Mouse (Mus musculus): ENCODE measurements at regions not wholly inside any gene's neighbourhood (a gene's known extent, or its start where the extent isn't known, plus 50 kb on each side); places are given as distances from the start of the nearest gene placed in this dataset.

DNA sequence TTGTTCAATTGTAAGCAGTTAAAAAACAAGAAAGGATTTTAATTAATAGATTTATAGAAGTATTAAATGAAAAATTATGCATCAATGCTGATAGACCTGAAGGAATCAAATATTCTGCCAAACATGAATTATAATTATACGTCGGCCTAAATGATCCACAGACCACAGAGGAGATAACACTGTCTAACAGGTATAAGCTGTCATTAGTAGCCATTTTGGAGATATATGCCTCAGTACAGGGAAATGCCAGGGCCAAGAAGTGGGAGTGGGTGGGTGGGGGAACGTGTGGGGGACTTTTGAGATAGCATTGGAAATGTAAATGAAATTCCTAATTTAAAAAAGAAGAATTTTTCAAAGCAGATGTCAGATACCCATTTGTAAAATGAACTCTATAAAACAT lies 430.3 kb downstream of the Nsun3 start:
- no peak for TF ChIP-seq CTCF (IDR thresholded peaks at IDR 0.05; ENCODE audit: extremely low read depth, insufficient read depth, low read length)
- TF ChIP-seq POLR2A (IDR thresholded peaks at IDR 0.05; ENCODE audit: extremely low read depth, insufficient read depth, low read length), result no peak

All from cortical plate, adult 2 months (tissue).